Mouse (Mus musculus): ENCODE measurements around the gene Ccl9.
"Not testable (repeated sequence)": the region's sequence is repeated elsewhere in the genome, so short reads cannot be mapped to it uniquely, and the experiment has no call there.

The Ccl9 gene

GRCm38 (mm10) chr11:83578999-83579398 is 563 bp upstream of the Ccl9 start:
- DNase-seq, result no peak

GRCm38 (mm10) chr11:83576927-83577555 is 1.4 kb downstream of the Ccl9 start:
- DNase-seq, result no peak

- no peak for DNase-seq
Observed at GRCm38 (mm10) chr11:83572834-83573233, 5.6 kb downstream of the Ccl9 start.

GRCm38 (mm10) chr11:83572223-83572622 is 6.2 kb downstream of the Ccl9 start:
- no peak for DNase-seq

GRCm38 (mm10) chr11:83570189-83570588 is 8.2 kb downstream of the Ccl9 start:
- no peak for DNase-seq

- DNase-seq, result no peak
Observed at GRCm38 (mm10) chr11:83569249-83569648, 9.2 kb downstream of the Ccl9 start.

- DNase-seq, result no peak
Observed at GRCm38 (mm10) chr11:83568786-83569185, 9.7 kb downstream of the Ccl9 start.

GRCm38 (mm10) chr11:83568061-83568460 is 10.4 kb downstream of the Ccl9 start:
- DNase-seq, result no peak

GRCm38 (mm10) chr11:83567311-83567710 is 11.1 kb downstream of the Ccl9 start:
- DNase-seq, result no peak

- DNase-seq, result no peak
Observed at GRCm38 (mm10) chr11:83566617-83567016, 11.8 kb downstream of the Ccl9 start.

- no peak for DNase-seq
Observed at GRCm38 (mm10) chr11:83563754-83564153, 14.7 kb downstream of the Ccl9 start.

- DNase-seq, result no peak
Observed at GRCm38 (mm10) chr11:83562311-83562887, 16.0 kb downstream of the Ccl9 start.

- DNase-seq, result no peak
Observed at GRCm38 (mm10) chr11:83560405-83560804, 18.0 kb downstream of the Ccl9 start.

- DNase-seq, result no peak
Observed at GRCm38 (mm10) chr11:83557074-83557473, 21.4 kb downstream of the Ccl9 start.

GRCm38 (mm10) chr11:83556085-83556781 is 22.2 kb downstream of the Ccl9 start:
- DNase-seq, result no peak

- DNase-seq, result no peak
Observed at GRCm38 (mm10) chr11:83551668-83552067, 26.8 kb downstream of the Ccl9 start.

- DNase-seq, result not testable (repeated sequence)
Observed at GRCm38 (mm10) chr11:83551037-83551436, 27.4 kb downstream of the Ccl9 start.

- peak; percentile 5 for DNase-seq
Observed at GRCm38 (mm10) chr11:83550186-83550632, 28.2 kb downstream of the Ccl9 start.

- DNase-seq, result no peak
Observed at GRCm38 (mm10) chr11:83544214-83544613, 34.2 kb downstream of the Ccl9 start.

- no peak for DNase-seq
Observed at GRCm38 (mm10) chr11:83541415-83541814, 37.0 kb downstream of the Ccl9 start.

- DNase-seq, result no peak
Observed at GRCm38 (mm10) chr11:83540931-83541330, 37.5 kb downstream of the Ccl9 start.

GRCm38 (mm10) chr11:83538705-83539314 is 39.6 kb downstream of the Ccl9 start:
- no peak for DNase-seq

GRCm38 (mm10) chr11:83536831-83537230 is 41.6 kb downstream of the Ccl9 start:
- no peak for DNase-seq

All from thymus, postnatal 14 days (tissue).